Mouse (Mus musculus) layer of hippocampus, adult 2 months (tissue): ENCODE measurements around the gene Fam205c. TPM values are rescaled to one million over a fixed set of nuclear protein-coding genes. Genes with fewer than 3 reads are reported as not detected.
"Not testable (repeated sequence)": the region's sequence is repeated elsewhere in the genome, so short reads cannot be mapped to it uniquely, and the experiment has no call there.

Experiments
- DNase-seq, 2 experiments: peaks; one replicate each; pipeline ENCODE4 v3.0.0; 2022; ENCODE audit warnings: low spot score in 2 of 2
- H3K27ac ChIP-seq: fragments of 200-600 bp; 2 replicates; pipeline ENCODE4 v1.8.1; 2022
- H3K4me3 ChIP-seq: fragments of 200-600 bp; 2 replicates; pipeline ENCODE4 v1.8.1; 2022; ENCODE audit warnings: mild to moderate bottlenecking
- CTCF ChIP-seq: fragments of 200-600 bp; conservative IDR thresholded peaks from 2 replicates; pipeline ENCODE4 v1.8.1; 2022; ENCODE audit warnings: antibody characterized with exemption, mild to moderate bottlenecking, moderate library complexity
- total RNA-seq, 2 experiments: library from RNA; stranded (reverse); gene quantifications; 2 replicates each; pipeline ENCODE4 v1.2.3; 2021

Fam205c gene
- total RNA-seq, 2 experiments from 2014 or later = 0.42 to 0.51 TPM

DNA sequence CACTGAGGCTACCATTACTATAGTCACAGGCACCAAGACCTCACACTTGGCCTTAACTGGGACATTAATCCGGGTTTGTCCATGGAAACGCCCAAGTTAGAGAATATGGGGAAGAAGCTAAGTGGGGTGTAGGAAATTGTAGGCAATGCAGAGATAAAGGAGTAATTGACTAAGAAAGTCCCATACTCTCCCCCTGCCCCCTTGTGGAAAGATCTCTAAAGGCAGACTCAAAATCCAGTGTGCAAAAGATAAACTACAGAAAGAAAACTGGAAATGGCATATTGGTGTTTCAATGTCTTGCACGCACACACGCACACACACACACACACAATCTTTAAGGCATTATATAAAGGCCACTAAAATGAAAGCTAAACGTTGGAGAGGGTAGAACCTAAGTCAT, 3.3 kb downstream of the Fam205c start:
- no peak for DNase-seq
- no peak overlapping the region for H3K4me3 ChIP-seq
- H3K27ac ChIP-seq = no peak overlapping the region
- peak; percentile 70 for TF ChIP-seq CTCF

- TF ChIP-seq CTCF = no peak
- Histone ChIP-seq H3K4me3 (no peak overlapping the region), H3K27ac (no peak overlapping the region)
- no peak for DNase-seq
These were observed 5.8 kb downstream of the Fam205c start for GRCm38 (mm10) chr4:42868193-42868592.

- no peak overlapping the region for H3K27ac ChIP-seq
- TF ChIP-seq CTCF = no peak
- no peak overlapping the region for H3K4me3 ChIP-seq
- DNase-seq = no peak
These were observed 6.6 kb downstream of the Fam205c start for GRCm38 (mm10) chr4:42867390-42867789.

- not testable (repeated sequence) for H3K27ac ChIP-seq, DNase-seq, H3K4me3 ChIP-seq
These were observed 10.5 kb downstream of the Fam205c start for GRCm38 (mm10) chr4:42863487-42863886.

- DNase-seq, H3K4me3 ChIP-seq, H3K27ac ChIP-seq: not testable (repeated sequence)
These were observed 13.6 kb downstream of the Fam205c start for GRCm38 (mm10) chr4:42860483-42860882.

GRCm38 (mm10) chr4:42856671-42857070, 17.4 kb downstream of the Fam205c start, which contains the start of gene Gm12394:
TSS of gene Gm12394 (minus strand) at chr4:42856771.
- H3K27ac ChIP-seq, DNase-seq, H3K4me3 ChIP-seq: not testable (repeated sequence)

- not testable (repeated sequence) for H3K4me3 ChIP-seq, DNase-seq, H3K27ac ChIP-seq
These were observed 20.2 kb downstream of the Fam205c start, which contains the start of gene Fam205a1 for GRCm38 (mm10) chr4:42853788-42854187. TSS of gene Fam205a1 (minus strand) at chr4:42853888.

Other genes with a start within 250 kb of the Fam205c start
- 10 to 100 TPM; 12.6 to 13.2 TPM for gene Gm2564, start 244.5 kb downstream of the Fam205c start, total RNA-seq
- gene Ccl27b, start 219.0 kb downstream of the Fam205c start, total RNA-seq = not detected
- gene Il11ra2, start 212.3 kb downstream of the Fam205c start, total RNA-seq = under 1 TPM in 1 of 2 experiments, not detected in 1; 0.37 TPM
- 1 to 10 TPM in 1 of 2 experiments, under 1 TPM in 1; 0.83 to 3.2 TPM for gene 4930578G10Rik, start 138.7 kb downstream of the Fam205c start, total RNA-seq
- 1 to 10 TPM in 1 of 2 experiments, not detected in 1; 1.1 TPM for gene Ccl19, start 117.7 kb downstream of the Fam205c start, total RNA-seq
- under 1 TPM in 1 of 2 experiments, not detected in 1; 0.49 TPM for gene Ccl21a, start 100.2 kb downstream of the Fam205c start, total RNA-seq
- not detected for gene Fam205a1, start 20.3 kb downstream of the Fam205c start, total RNA-seq
- gene Gm12394, start 17.5 kb downstream of the Fam205c start, total RNA-seq = 1 to 10 TPM in 1 of 2 experiments, under 1 TPM in 1; 0.90 to 1.0 TPM
- gene Phf24, start 42.4 kb upstream of the Fam205c start, total RNA-seq = 100 to 1,000 TPM; 154 to 155 TPM
- 100 to 1,000 TPM; 187 to 211 TPM for gene Dnajb5, start 75.6 kb upstream of the Fam205c start, total RNA-seq
- gene 1700022I11Rik, start 95.4 kb upstream of the Fam205c start, total RNA-seq = not detected
- 100 to 1,000 TPM; 171 to 184 TPM for gene Vcp, start 126.3 kb upstream of the Fam205c start, total RNA-seq
- gene Fancg, start 136.3 kb upstream of the Fam205c start, total RNA-seq = 10 to 100 TPM; 10.4 to 12.9 TPM
- gene Pigo, start 151.6 kb upstream of the Fam205c start, total RNA-seq = 10 to 100 TPM; 28.0 to 30.0 TPM
- gene Stoml2, start 157.5 kb upstream of the Fam205c start, total RNA-seq = 100 to 1,000 TPM in 1 of 2 experiments, 10 to 100 TPM in 1; 97.3 to 108 TPM
- gene Fam214b, start 172.0 kb upstream of the Fam205c start, total RNA-seq = 10 to 100 TPM; 36.1 to 40.3 TPM
- 10 to 100 TPM; 41.7 to 45.7 TPM for gene Unc13b, start 184.7 kb upstream of the Fam205c start, total RNA-seq